ENCODE assay signal across 28 mouse cellular contexts in genomic region chr9:90035168-90035567, GRCm38 (mm10).
"Had no signal": no experiment of that assay in that cellular context is flagged by ENCODE, and none has a peak within 500 bp of the region (broad histone marks: within the 10 kb centered on the region; RNA-seq: fewer than 3 reads in every experiment).

No protein-coding gene starts in this region.

- H3K4me2 ChIP-seq: embryonic facial prominence, embryonic 12.5 days; embryonic facial prominence, embryonic 13.5 days; embryonic facial prominence, embryonic 15.5 days; forebrain, embryonic 12.5 days; forebrain, embryonic 13.5 days; forebrain, embryonic 15.5 days had no signal

- H3K4me3 ChIP-seq: embryonic facial prominence, embryonic 10.5 days; embryonic facial prominence, embryonic 12.5 days; embryonic facial prominence, embryonic 13.5 days; embryonic facial prominence, embryonic 15.5 days; erythroblast, embryonic 14.5 days; forebrain, embryonic 10.5 days; forebrain, embryonic 12.5 days; forebrain, embryonic 13.5 days; forebrain, embryonic 15.5 days; gastrocnemius, adult 2 months had no signal

- H3K4me1 ChIP-seq: embryonic facial prominence, embryonic 10.5 days; embryonic facial prominence, embryonic 12.5 days; embryonic facial prominence, embryonic 13.5 days; embryonic facial prominence, embryonic 15.5 days; forebrain, embryonic 10.5 days; forebrain, embryonic 12.5 days; forebrain, embryonic 13.5 days; forebrain, embryonic 15.5 days had no signal

- H3K9ac ChIP-seq: embryonic facial prominence, embryonic 12.5 days; embryonic facial prominence, embryonic 13.5 days; embryonic facial prominence, embryonic 15.5 days; forebrain, embryonic 12.5 days; forebrain, embryonic 13.5 days; forebrain, embryonic 15.5 days; forebrain, postnatal 0 days had no signal

- H3K27me3 ChIP-seq: embryonic facial prominence, embryonic 12.5 days; embryonic facial prominence, embryonic 13.5 days; embryonic facial prominence, embryonic 15.5 days; forebrain, embryonic 12.5 days; forebrain, embryonic 13.5 days; forebrain, embryonic 15.5 days had no signal

- DNase-seq: cerebellum, adult 18-20 months; cerebellum, adult 2 months; cerebellum, adult 8-10 months; cerebellum, adult 9-10 months; cerebellum, adult 9-11 months; cerebellum, postnatal 10 days; cerebellum, postnatal 14 days; cerebellum, postnatal 25 days; cerebellum, postnatal 36 days; embryo, embryonic 11 days; forebrain, postnatal 0 days; gastrocnemius, adult 2 months; gastrocnemius, postnatal 10 days; gastrocnemius, postnatal 14 days; gastrocnemius, postnatal 25 days; gastrocnemius, postnatal 36 days; heart, adult 11 months had no signal

- ATAC-seq: forebrain, embryonic 13.5 days; forebrain, embryonic 14.5 days; forebrain, embryonic 15.5 days; forebrain, embryonic 16.5 days; forebrain, postnatal 0 days had no signal

- H3K9me3 ChIP-seq: embryonic facial prominence, embryonic 10.5 days; embryonic facial prominence, embryonic 12.5 days; embryonic facial prominence, embryonic 13.5 days; embryonic facial prominence, embryonic 15.5 days; forebrain, embryonic 10.5 days; forebrain, embryonic 12.5 days; forebrain, embryonic 13.5 days; forebrain, embryonic 15.5 days had no signal

- H3K36me3 ChIP-seq: embryonic facial prominence, embryonic 10.5 days; embryonic facial prominence, embryonic 12.5 days; embryonic facial prominence, embryonic 13.5 days; embryonic facial prominence, embryonic 15.5 days; forebrain, embryonic 10.5 days; forebrain, embryonic 12.5 days; forebrain, embryonic 15.5 days had no signal

- H3K27ac ChIP-seq: embryonic facial prominence, embryonic 10.5 days; embryonic facial prominence, embryonic 12.5 days; embryonic facial prominence, embryonic 13.5 days; embryonic facial prominence, embryonic 15.5 days; forebrain, embryonic 10.5 days; forebrain, embryonic 12.5 days; forebrain, embryonic 13.5 days; forebrain, embryonic 15.5 days; gastrocnemius, adult 2 months had no signal
